Mouse (Mus musculus) liver, adult 2 months (tissue): ENCODE measurements at regions not wholly inside any gene's neighbourhood (a gene's known extent, or its start where the extent isn't known, plus 50 kb on each side); places are given as distances from the start of the nearest gene placed in this dataset.

Experiments used
- CTCF ChIP-seq: fragments of 200-500 bp; IDR thresholded peaks from 2 replicates; pipeline ENCODE4 v1.5.1; 2011; ENCODE audit warnings: low read depth, low read length, control low read depth
- POLR2A ChIP-seq: fragments of 200-500 bp; IDR thresholded peaks from 2 replicates; pipeline ENCODE4 v1.6.1; 2011; ENCODE audit warnings: low read length, control low read depth; ENCODE audit not compliant: insufficient read depth; ENCODE audit errors: extremely low read depth

DNA sequence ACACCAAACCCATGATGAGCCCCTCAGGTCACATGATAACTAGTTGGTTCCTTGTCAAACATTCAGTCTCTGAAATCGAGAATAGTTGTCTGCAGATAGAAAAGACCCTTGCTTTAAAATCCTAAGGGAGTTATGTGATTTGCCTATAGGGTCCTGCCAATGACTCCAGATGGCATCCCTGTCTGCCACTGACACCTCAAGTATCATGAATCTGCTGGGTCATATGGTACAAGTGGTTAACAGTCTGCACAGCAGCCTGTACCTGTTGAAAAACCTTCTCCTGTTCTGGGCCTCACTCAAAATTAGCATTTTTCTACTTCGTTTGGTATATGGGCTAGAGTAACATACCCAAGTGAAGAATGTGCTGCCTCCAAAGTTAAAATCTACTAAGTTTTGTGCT lies 246.0 kb upstream of the Zfp703 start:
- TF ChIP-seq POLR2A, result no peak
- no peak for TF ChIP-seq CTCF
